Mouse (Mus musculus): ENCODE measurements around the gene Fbh1.

Fbh1 gene

DNA sequence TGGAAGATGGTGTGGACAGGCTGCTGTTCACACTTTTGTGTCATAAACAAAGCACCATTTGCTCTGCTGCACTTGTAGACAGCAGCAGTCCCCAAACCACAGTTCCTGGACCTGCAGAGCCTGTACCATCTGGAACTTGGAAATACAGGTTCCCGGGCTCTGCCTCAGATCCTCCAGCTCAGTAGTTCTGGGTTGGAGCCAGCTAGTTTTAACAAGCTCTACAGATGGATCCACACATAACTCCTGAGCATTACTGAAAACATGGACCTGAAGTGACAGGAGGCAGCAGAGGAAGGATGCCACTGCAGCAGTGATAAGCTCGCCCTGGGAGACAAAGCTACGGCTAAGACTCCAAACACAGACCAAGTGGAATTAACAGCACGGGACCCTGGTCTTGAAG is 62.8 kb downstream of the Fbh1 start:
- DNase-seq = no peak

DNA sequence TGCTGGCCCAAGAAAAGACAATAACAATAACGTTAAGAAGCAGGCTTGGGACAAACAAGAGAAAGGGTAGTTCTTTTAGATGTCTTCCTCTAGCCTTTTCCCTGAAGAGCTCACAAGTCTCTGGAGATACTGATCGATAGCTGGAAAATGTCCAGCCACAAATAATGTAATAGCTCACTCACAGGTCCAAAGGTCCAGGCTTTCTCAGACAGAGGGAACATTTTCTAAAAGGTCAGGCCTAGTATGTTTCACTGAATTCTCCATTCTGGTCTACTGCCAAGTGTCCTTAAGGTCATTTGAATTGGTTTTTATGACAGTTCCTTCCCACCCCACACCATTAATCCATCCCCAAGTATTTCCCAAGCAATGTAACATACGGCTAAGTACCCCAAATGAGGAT is 64.4 kb downstream of the Fbh1 start:
- DNase-seq = no peak

DNA sequence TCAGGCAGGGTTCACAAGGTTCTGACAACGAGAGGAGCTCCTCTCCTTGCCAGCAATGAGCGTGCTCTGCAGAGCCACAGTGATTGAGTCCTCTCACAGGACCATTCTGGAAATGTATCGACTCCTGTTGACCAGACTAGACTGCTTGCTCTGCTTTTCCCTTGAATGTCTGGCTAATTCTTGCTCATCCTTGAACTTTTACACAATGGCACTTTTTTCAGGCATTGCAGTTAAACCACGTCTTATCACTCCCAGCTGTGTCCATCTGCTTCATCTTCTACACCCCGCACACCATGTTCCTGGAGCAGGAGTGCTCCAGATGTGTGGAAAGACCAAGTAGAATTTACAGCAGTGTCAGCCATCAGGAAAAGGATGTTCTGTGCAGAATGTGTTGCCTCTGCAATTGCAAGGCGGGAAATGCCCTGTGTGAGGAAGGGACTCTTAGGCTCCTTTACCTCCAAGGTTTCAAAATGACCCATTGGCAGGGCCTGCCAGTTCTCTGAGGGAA is 64.8 kb downstream of the Fbh1 start:
- DNase-seq = no peak

DNA sequence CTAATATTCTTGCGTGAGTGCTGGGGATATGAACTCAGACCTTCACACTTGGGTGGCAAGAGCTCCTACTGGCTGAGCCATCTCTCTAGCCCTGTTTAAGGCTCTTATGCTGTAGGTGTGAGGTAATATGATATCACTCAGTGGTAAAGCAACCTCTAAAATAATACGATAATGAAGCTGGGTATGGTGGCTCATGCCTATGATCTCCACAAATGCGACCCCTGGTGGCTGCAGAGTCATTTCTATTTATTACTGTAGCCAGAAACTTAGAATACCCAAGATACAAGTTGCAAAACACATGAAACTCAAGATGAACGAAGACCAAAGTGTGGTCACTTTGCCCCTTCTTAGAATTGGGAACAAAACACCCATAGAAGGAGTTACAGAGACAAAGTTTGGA is 67.3 kb downstream of the Fbh1 start:
- DNase-seq = peak; percentile 34

DNA sequence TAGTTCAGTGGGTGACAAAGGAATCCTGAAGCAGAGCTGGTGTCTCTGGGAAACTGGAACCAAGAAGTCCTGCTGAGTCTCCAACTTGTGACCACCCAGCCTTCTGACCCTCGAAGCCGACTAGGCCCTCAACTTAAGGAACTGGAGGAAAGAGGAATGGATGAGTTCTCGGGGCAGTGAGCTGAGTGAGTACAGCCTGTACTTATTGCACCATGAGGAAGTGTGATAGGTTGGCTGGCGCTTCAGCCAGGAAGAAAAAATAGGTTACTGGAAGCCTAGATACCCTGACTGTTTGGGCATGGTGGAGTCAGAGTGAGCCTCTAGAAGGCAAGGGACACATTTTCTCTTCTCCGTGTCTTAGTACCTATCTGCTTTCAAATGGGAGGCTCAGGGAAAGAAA is 68.8 kb downstream of the Fbh1 start:
- DNase-seq = no peak

DNA sequence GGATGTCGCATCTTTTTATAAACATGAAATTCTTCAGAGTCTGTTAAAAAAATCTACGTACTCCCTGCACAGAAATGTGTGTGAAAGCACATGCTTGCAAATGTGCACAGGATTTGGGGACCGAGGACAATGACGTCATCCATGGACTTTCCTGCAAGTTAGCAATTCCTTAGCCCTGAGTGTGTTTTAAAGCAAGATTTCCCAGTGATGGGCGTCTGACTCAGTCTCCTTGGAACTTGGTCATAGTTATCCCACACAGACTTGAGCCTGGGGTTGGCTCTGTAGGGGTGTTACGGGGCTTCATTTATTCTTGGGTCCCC is 70.7 kb downstream of the Fbh1 start:
- DNase-seq = no peak

DNA sequence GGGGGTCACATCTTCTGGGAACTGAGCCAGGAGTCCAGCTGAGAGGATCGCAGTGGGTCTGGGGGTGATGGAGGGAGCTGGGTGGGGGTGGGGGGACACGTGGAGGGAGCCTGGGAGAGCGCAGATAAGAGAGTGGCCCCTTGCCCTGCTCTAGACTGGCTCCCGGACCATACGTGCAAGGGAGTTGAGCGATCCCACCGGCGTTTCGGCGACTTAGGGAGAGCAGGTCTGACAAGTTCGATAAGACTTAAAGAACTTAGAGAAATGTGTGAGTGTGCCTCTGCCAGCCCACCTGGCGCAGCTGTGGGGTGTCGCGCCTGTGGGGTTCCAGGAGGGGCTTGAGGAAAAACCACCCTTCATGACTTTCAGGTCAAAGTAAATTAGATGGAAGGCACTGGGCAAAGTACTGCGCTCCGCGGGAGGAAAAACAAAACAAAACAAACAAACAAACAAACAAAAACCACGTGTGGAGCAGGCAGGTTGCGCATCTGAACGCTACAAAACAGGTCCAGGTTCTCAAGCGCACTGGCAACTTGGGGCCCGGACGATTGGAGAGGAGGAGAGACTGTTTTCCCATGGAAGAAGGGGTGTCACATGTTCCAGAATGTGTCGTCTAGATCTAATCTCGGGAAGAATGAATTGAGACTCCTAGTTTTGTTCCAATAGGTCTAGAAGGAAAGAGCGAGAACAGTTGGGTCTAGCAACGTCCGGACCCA is 71.2 kb downstream of the Fbh1 start:
- DNase-seq = peak; percentile 7

DNA sequence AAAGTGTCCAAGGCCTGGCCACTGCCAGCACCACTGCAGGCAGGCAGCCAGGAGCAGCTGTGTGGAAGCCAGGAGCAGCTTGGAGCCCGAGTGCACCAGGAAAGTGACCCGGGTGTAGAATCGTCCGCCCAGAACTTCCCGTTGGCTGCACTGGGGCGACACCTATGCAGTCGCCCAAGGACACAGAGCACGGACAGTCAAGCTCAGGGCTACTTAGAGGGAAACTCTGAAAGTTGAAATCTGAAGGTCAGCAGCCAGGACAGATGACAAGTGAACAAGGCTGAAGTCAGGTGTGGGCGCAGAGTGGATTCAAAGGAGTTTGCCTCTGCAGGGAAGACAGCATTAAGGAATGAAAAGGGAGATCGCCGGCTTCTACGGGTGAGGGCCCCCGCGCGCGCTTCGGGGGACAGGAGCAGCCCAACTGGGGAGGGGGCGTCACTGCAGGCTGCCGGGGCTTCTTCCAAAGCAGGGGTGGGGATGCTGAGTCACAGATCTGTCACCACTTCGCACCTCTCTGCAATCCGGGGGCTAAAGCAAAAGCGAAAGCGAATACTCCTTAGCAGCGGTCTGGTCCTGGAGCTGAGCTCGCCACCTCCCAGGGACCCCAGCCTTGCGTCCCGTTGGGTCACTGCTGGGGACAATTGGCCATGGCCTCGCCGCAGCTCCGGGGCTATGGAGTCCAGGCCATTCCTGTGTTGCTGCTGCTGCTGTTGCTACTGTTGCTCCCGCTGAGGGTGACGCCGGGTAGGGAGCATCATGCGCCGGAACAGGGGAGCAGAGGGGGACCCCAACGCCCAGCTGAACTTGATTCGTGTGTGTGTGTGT is 72.0 kb downstream of the Fbh1 start, which contains the start of gene Il15ra:
TSS of gene Il15ra (plus strand) at position 90 of the 825 bp plus-strand sequence.
- peak; percentile 66 for DNase-seq

DNA sequence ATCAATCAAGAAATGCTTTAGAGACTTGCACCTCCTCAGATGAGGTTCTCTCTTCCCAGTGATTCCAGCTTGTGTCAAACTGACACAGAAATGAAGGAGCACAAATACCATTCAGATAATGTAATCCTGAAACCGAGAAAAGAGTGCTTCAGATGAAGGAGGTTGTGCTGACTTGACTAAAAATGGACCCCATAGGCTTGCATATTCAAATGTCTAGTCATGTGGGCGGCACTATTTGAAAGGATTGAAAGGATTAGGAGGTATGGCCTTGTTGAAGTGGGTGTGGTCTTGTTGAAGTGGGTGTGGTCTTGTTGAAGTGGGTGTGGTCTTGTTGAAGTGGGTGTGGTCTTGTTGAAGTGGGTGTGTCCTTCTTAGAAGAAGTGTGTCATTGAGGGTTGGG is 77.5 kb downstream of the Fbh1 start:
- DNase-seq = no peak

DNA sequence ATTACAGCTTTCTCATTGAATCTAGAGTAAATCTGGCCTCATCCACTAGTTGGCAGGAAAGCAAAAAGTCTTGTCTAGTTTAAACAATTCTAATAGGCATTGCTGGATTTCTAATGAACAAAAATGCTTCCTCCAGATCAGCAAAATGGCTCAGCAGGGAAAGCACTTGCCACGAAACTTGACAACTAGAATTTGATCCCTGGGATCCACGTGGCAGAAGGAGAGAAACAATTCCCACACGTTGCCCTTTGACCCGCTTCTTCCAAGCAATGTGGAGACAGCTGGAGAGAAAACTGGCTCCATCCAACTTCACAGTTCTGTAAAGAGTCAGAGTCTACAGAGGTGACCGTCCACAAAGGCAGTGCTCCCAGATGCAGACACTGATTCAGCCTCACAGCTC is 78.4 kb downstream of the Fbh1 start:
- no peak for DNase-seq

DNA sequence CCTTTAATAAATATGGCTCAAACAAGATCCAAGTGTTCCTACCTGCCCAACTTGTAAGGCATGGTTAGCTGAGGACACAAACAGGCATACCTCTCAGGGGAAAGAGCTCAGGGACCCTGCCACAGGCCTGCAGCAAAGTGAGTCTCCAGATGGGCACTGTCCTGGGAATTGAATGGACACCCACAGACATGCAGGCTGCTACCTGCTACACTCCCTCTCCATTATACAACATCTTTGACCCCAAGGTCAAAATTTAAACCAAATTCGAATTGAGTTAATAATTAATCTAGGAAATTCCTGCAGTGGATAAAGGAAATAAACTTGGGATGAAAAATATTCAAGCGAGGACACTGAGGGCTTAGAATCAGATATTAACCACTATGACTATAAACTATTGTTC is 81.5 kb downstream of the Fbh1 start:
- no peak for DNase-seq

DNA sequence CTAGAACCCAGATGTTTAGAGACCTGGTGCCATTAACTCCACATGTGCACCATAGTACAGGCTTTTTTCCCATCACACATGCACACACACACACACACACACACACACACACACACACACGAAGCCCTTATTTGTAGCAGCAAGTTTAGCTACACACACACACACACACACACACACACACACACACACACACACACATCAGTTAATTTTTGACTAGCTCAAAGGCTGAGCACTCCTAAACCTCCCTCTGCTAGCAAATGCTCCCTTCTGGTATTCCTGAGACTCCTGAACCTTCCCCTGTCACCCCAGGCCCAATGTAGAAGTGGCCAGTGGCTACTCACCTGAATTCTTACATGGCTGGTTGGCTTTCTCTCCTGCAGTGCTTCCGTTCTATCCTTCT is 83.3 kb downstream of the Fbh1 start:
- DNase-seq = no peak

DNA sequence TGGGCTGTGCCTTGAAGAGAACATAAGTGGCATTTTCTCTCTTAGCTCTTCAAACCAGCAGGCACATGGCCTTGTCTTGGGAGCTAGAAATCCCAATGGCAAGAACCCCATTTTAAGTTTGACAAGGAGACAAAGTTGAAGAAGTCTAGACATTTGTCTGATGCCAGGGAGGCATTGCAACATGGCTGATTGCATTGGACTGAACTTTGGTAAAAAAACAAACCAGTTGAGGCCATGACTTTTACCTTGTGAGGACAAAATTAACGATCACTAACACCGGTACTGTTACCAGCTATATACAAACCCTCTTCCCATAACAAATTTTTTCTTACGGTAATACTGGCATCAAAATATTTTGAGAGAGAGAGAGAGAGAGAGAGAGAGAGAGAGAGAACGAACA is 84.0 kb downstream of the Fbh1 start:
- DNase-seq = no peak

Data from retina, postnatal 1 day (tissue).